Mouse (Mus musculus) gastrocnemius, postnatal 10 days (tissue): ENCODE data around the gene Cpa1. TPM values are rescaled to one million over a fixed set of nuclear protein-coding genes. Genes with fewer than 3 reads are reported as not detected.

ENCODE experiments used
- DNase-seq: peaks from one replicate; pipeline ENCODE4 v3.0.0; 2021; ENCODE audit warnings: mixed read lengths
- total RNA-seq, 2 experiments: library from RNA; stranded (reverse); gene quantifications; 2 replicates each; pipeline ENCODE4 v1.2.3; 2021

Cpa1 gene
- total RNA-seq, 2 experiments from 2014 or later = 0.19 TPM; not detected in 1

- DNase-seq = peak; percentile 72
Observed at GRCm38 (mm10) chr6:30673764-30674561, 34.9 kb downstream of the Cpa1 start.

- no peak for DNase-seq
Observed at GRCm38 (mm10) chr6:30674714-30675280, 35.8 kb downstream of the Cpa1 start.

- peak; percentile 47 for DNase-seq
Observed at GRCm38 (mm10) chr6:30675281-30675771, 36.3 kb downstream of the Cpa1 start.

GRCm38 (mm10) chr6:30676506-30676905, 37.5 kb downstream of the Cpa1 start:
- DNase-seq = no peak

GRCm38 (mm10) chr6:30677591-30677990, 38.6 kb downstream of the Cpa1 start:
- DNase-seq = no peak

GRCm38 (mm10) chr6:30678482-30678881, 39.5 kb downstream of the Cpa1 start:
- no peak for DNase-seq

GRCm38 (mm10) chr6:30679567-30679966, 40.5 kb downstream of the Cpa1 start:
- DNase-seq = no peak

GRCm38 (mm10) chr6:30680442-30680841, 41.4 kb downstream of the Cpa1 start:
- DNase-seq = no peak

- DNase-seq = peak; percentile 66
Observed at GRCm38 (mm10) chr6:30681935-30682900, 43.2 kb downstream of the Cpa1 start.

GRCm38 (mm10) chr6:30684570-30684969, 45.6 kb downstream of the Cpa1 start:
- no peak for DNase-seq

- DNase-seq = no peak
Observed at GRCm38 (mm10) chr6:30687198-30687597, 48.2 kb downstream of the Cpa1 start.

GRCm38 (mm10) chr6:30692826-30693225, 53.8 kb downstream of the Cpa1 start:
- no peak for DNase-seq

GRCm38 (mm10) chr6:30693350-30693991, 54.5 kb downstream of the Cpa1 start, which contains the start of gene Cep41:
Cep41 (minus strand) TSS chr6:30693749.
- peak; percentile 94 for DNase-seq

- no peak for DNase-seq
Observed at GRCm38 (mm10) chr6:30694209-30694608, 55.2 kb downstream of the Cpa1 start.

Other genes starting within 250 kb of the Cpa1 start
- 10 to 100 TPM; 15.8 to 19.4 TPM for gene Zc3hc1, start 248.2 kb upstream of the Cpa1 start, total RNA-seq
- 10 to 100 TPM; 52.8 to 54.8 TPM for gene Klhdc10, start 237.3 kb upstream of the Cpa1 start, total RNA-seq
- 10 to 100 TPM; 10.5 to 12.1 TPM for gene Tmem209, start 129.4 kb upstream of the Cpa1 start, total RNA-seq
- under 1 TPM; 0.21 to 0.56 TPM for gene Ssmem1, start 129.4 kb upstream of the Cpa1 start, total RNA-seq
- gene Cpa2, start 97.6 kb upstream of the Cpa1 start, total RNA-seq = 1 to 10 TPM; 1.2 to 1.6 TPM
- 1 to 10 TPM in 1 of 2 experiments, under 1 TPM in 1; 0.80 to 1.2 TPM for gene Cpa4, start 70.8 kb upstream of the Cpa1 start, total RNA-seq
- gene Cpa5, start 28.2 kb upstream of the Cpa1 start, total RNA-seq = under 1 TPM; 0.78 to 0.93 TPM
- gene Cep41, start 54.5 kb downstream of the Cpa1 start, total RNA-seq = 1 to 10 TPM; 3.4 to 3.7 TPM
- gene Mest, start 84.3 kb downstream of the Cpa1 start, total RNA-seq = 100 to 1,000 TPM; 211 to 268 TPM